Mouse (Mus musculus): ENCODE data around the gene Map6.

DNA sequence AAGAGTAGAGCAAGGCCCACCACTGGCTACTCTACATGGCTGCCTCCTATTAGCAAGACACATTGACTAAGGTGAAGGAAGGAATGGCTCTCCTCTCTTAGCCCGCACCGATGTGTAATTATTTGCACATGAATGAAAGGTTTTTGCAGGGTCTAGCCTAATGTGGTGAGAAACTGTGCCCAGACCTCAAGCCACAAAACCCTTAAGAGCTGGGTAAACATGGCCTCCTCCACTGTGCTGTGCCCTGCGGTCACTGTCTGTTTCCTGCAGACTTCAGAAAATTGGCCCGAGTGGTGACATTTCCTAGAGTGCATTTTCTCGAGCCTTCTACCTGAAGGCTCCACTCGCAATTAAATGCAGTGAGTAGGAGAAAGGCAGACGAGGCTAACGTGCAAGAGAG, 11.1 kb downstream of the Map6 start:
- TF ChIP-seq CTCF (IDR thresholded peaks at IDR 0.05; ENCODE audit: low read depth) (no peak), EP300 (IDR thresholded peaks at IDR 0.05; ENCODE audit: low read depth) (no peak)
